Mouse (Mus musculus) ES-Bruce4 (cell line): ENCODE results near the gene Otulinl. TPM values are rescaled to one million over a fixed set of nuclear protein-coding genes. Genes with fewer than 3 reads are reported as not detected.

ENCODE experiments used
- H3K27ac ChIP-seq: 2 replicates; pipeline ENCODE4 v1.5.1; 2012; ENCODE audit warnings: low read length, inconsistent platforms; ENCODE audit not compliant: insufficient read depth
- H3K27me3 ChIP-seq: 2 replicates; pipeline ENCODE4 v1.6.1; 2012; ENCODE audit warnings: mild to moderate bottlenecking, low read length, inconsistent platforms; ENCODE audit not compliant: control insufficient read depth, poor library complexity, insufficient read depth, severe bottlenecking
- H3K36me3 ChIP-seq: 2 replicates; pipeline ENCODE4 v1.6.1; 2012; ENCODE audit warnings: inconsistent platforms, mild to moderate bottlenecking, low read length, moderate library complexity; ENCODE audit not compliant: control insufficient read depth, poor library complexity, insufficient read depth, severe bottlenecking
- H3K4me1 ChIP-seq: one replicate; pipeline ENCODE4 v1.8.1; 2011; ENCODE audit warnings: low read length; ENCODE audit not compliant: control insufficient read depth, insufficient read depth
- H3K4me3 ChIP-seq: 2 replicates; pipeline ENCODE4 v1.5.1; 2011; ENCODE audit warnings: low read depth, mild to moderate bottlenecking, low read length
- H3K9ac ChIP-seq: 2 replicates; pipeline ENCODE4 v1.6.1; 2012; ENCODE audit warnings: low read depth, mild to moderate bottlenecking, inconsistent platforms; ENCODE audit not compliant: poor library complexity, severe bottlenecking
- H3K9me3 ChIP-seq: replicated peaks from 2 replicates; pipeline ENCODE4 v1.6.1; 2012; ENCODE audit warnings: mild to moderate bottlenecking, low read length, inconsistent platforms; ENCODE audit not compliant: control insufficient read depth, poor library complexity, insufficient read depth, severe bottlenecking
- CTCF ChIP-seq: IDR thresholded peaks from one replicate; pipeline ENCODE4 v1.8.1; 2011; ENCODE audit warnings: low read depth, low read length
- EP300 ChIP-seq: IDR thresholded peaks from 2 replicates; pipeline ENCODE4 v1.6.1; 2011; ENCODE audit warnings: low read depth, low read length; ENCODE audit not compliant: insufficient read depth
- POLR2A ChIP-seq: IDR thresholded peaks from one replicate; pipeline ENCODE4 v1.8.1; 2011; ENCODE audit warnings: low read length; ENCODE audit not compliant: insufficient read depth
- polyA plus RNA-seq: library from polyadenylated mRNA; stranded (reverse); fragments of >200 nt; gene quantifications from 2 replicates; pipeline ENCODE4 v1.2.4, GENCODE M21; 2011; ENCODE audit warnings: low read depth; ENCODE audit not compliant: missing spikeins, insufficient read depth, insufficient read length

Gene Otulinl
- polyA plus RNA-seq, 1 experiment: 0.87 TPM

DNA sequence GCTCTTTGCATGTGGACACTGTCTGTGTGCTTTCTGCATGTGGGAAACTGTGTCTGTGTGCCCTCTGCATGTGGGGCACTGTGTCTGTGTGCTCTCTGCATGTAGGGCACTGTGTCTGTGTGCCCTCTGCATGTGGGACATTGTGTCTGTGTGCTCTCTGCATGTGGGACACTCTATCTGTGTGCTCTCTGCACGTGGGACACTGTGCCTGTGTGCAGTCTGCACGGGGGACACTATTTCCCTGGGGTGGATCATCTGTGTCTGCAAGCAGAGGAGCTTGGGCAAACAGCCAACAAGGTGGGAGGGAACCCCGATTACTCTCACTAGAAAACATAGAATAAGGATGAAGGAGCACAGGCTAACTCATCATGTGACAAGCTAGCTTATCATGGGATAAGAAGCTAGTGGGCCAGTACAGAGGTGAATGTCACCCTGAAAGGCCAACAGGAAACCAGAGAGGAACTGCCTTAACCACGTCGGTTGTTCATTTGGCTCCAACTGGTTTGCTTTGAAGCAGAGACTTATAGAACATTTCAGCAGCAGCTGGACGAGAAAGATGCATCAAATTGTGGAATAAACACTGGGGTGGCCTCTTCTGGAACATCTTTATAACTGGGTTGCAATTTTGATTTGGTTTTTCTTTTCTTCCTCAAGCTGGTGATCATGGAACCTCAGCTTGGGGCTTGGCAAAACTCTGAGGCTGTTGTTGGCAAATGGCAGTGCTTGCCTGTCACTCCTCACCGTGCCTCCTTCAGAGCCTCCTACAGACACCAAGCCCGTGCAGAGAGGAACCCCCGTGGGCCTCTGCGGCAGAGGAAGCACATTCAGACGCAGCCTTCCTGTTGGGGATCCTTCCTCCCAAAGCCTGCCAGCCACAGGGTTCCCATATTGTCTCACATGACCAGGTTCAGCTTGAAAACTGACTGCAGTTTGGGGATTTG lies 20.9 kb upstream of the Otulinl start:
- Histone ChIP-seq H3K4me3 (no peak overlapping the region), H3K9me3 (no peaks in the 10 kb centered on the region), H3K27me3 (no peaks in the 10 kb centered on the region), H3K4me1 (no peaks in the 10 kb centered on the region), H3K27ac (no peak overlapping the region), H3K36me3 (no peaks in the 10 kb centered on the region), H3K9ac (no peak overlapping the region)
- TF ChIP-seq EP300: no peak
- no peak for TF ChIP-seq CTCF
- no peak for TF ChIP-seq POLR2A

DNA sequence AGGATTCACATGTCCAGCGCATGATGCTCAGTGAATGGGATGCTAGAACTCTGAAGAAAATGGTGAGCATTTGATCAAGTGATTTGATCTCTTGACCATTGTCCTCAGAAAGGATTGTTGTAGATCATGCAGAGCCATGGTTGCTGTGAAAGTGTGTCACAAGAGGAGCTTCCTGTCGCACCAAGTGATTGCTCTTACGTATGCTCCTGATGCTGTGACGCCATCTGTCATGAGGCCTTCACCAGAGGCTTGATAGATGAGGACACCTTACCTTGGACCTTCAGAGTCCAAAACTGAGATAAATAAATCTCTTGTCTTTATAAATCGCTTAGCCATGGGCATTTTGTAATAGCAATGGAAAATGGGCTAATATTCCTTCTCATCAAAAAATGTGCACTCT lies 16.3 kb upstream of the Otulinl start:
- Histone ChIP-seq H3K27ac (no peak overlapping the region), H3K4me3 (no peak overlapping the region), H3K9ac (no peak overlapping the region), H3K27me3 (no peaks in the 10 kb centered on the region), H3K9me3 (no peaks in the 10 kb centered on the region), H3K4me1 (no peaks in the 10 kb centered on the region), H3K36me3 (no peaks in the 10 kb centered on the region)
- TF ChIP-seq POLR2A (no peak), EP300 (no peak), CTCF (no peak)

DNA sequence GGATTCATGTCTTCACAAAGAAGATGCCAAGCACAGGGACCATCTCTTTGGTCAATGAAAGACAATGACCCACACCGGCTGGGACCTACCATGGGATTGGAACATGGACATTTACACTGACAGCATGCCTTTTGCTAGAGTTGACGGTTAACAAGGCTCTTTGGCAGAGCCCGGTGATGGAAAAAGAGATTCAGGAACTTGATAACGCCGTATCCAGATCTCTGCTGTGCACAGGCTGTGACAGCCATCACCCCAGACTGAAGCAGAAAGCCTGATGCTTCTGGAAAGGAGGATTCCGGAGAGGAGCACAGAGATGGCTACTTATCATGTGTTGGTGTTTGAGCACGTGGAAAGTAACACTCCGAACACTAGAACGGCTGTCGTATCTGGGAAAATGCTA lies 11.9 kb upstream of the Otulinl start:
- TF ChIP-seq CTCF (no peak), POLR2A (no peak), EP300 (no peak)
- H3K9ac ChIP-seq: no peak overlapping the region
- no peaks in the 10 kb centered on the region for H3K36me3 ChIP-seq

DNA sequence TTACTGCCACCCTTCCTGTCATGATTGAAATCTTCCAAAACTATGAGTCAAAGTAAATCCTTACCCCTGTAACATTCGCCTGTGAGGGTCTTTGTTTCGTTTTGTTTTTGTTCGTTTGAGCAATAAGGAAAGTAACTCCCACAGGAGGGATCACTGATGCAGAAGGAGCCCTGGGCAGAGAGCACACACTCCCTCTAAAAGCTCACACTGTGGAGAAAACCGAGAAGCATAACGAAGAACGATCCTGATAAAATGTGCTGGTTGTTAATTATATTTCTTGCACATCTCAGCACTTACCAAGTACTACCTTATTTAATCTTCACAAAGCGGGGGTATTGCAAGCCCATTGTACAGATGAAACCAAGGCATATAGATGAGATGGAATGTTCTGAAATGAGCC lies 10.8 kb upstream of the Otulinl start:
- no peak for TF ChIP-seq POLR2A
- TF ChIP-seq EP300: no peak
- no peak for TF ChIP-seq CTCF
- Histone ChIP-seq H3K4me1 (no peaks in the 10 kb centered on the region), H3K4me3 (no peak overlapping the region), H3K9ac (no peak overlapping the region), H3K27me3 (no peaks in the 10 kb centered on the region), H3K9me3 (no peaks in the 10 kb centered on the region), H3K36me3 (no peaks in the 10 kb centered on the region), H3K27ac (no peak overlapping the region)

More for the DNA sequence above, 11.9 kb upstream of the Otulinl start:
- H3K4me1 ChIP-seq: no peaks in the 10 kb centered on the region
- no peaks in the 10 kb centered on the region for H3K27me3 ChIP-seq
- H3K4me3 ChIP-seq: no peak overlapping the region
- H3K27ac ChIP-seq: no peak overlapping the region
- no peaks in the 10 kb centered on the region for H3K9me3 ChIP-seq

DNA sequence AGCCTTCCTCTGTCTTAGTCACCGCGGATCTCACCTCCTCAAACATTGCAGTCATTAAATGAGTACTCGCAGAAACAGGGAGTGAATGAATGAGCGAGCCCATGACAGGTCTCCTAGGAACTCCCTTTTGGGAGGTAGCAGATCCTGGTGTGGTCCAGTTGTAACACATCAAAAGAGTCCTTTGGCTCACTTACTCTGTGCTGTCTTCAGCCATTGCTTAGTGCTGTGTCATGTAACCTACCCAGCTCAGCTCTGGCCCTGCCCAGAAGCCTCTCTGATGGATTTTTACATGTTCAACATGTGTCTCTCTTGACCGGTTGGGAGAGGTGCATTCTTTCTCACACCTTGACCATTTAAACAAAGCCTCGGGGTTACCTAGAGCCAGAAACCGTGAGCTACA lies 9.8 kb upstream of the Otulinl start:
- no peaks in the 10 kb centered on the region for H3K36me3 ChIP-seq
- H3K9ac ChIP-seq: no peak overlapping the region
- no peaks in the 10 kb centered on the region for H3K27me3 ChIP-seq
- TF ChIP-seq POLR2A (no peak), CTCF (no peak), EP300 (no peak)
- no peaks in the 10 kb centered on the region for H3K9me3 ChIP-seq
- no peaks in the 10 kb centered on the region for H3K4me1 ChIP-seq
- H3K27ac ChIP-seq: no peak overlapping the region
- H3K4me3 ChIP-seq: no peak overlapping the region

DNA sequence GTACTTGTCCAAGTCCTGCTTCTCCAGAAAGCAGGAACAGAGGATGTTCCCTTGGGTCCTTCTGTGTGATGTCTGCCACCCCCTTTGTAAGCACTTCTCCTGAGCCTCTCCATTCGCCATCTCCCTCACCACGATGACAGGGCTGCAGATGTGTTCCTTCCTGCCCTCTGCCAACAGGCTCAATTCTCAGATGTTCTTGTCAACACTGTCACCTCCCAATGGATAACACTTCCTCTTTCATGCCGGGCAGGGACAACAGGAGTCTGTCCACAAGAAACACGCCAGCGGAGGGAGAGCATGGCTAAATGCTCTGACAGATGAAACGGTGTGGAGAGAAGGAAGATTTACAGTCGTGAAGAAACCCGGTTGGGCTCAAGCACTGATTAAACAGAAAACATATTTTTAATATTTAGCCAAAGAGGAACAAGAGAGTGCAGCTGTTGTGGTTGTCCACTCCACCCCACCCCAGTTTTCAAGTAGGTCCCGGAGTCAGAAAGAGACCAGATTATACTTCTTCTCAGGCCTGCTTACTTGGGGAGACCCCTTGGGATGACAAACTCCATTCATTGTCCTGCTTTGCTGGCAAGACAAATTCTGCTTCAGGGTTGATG lies 6.8 kb upstream of the Otulinl start:
- Histone ChIP-seq H3K27me3 (no peaks in the 10 kb centered on the region), H3K4me3 (no peak overlapping the region), H3K9me3 (no peaks in the 10 kb centered on the region), H3K36me3 (no peaks in the 10 kb centered on the region), H3K27ac (no peak overlapping the region), H3K4me1 (no peaks in the 10 kb centered on the region), H3K9ac (no peak overlapping the region)
- no peak for TF ChIP-seq POLR2A
- no peak for TF ChIP-seq CTCF
- TF ChIP-seq EP300: no peak
